Mouse (Mus musculus) macrophage (primary cell): ENCODE measurements around the gene Gpr176. TPM values are rescaled to one million over a fixed set of nuclear protein-coding genes. Genes with fewer than 3 reads are reported as not detected.

Experiments
- H3K27ac ChIP-seq: fragments of 350-480 bp; formaldehyde crosslinking; 2 replicates; pipeline ENCODE4 v1.9.0; 2021
- H3K36me3 ChIP-seq: fragments of 350-480 bp; formaldehyde crosslinking; 2 replicates; pipeline ENCODE4 v1.9.0; 2021; ENCODE audit errors: inconsistent target
- H3K4me3 ChIP-seq: fragments of 350-480 bp; formaldehyde crosslinking; 2 replicates; pipeline ENCODE4 v1.9.0; 2021; ENCODE audit errors: inconsistent target
- H3K79me2 ChIP-seq: fragments of 350-480 bp; formaldehyde crosslinking; 2 replicates; pipeline ENCODE4 v1.9.0; 2021; ENCODE audit errors: inconsistent target
- WGBS: methylation state at CpG from one replicate; pipeline ENCODE4 v1.1.7; 2026; ENCODE audit warnings: inconsistent platforms; ENCODE audit not compliant: missing documents; 5-methylcytosine and 5-hydroxymethylcytosine counted together
- polyA plus RNA-seq: library from polyadenylated mRNA; stranded (reverse); fragments of 250-400 nt; gene quantifications from 3 replicates; pipeline ENCODE4 v1.2.4, GENCODE M21; 2018; ENCODE audit warnings: inconsistent platforms

The Gpr176 gene
- polyA plus RNA-seq, 1 experiment from 2014 or later, result 3.5 TPM

DNA sequence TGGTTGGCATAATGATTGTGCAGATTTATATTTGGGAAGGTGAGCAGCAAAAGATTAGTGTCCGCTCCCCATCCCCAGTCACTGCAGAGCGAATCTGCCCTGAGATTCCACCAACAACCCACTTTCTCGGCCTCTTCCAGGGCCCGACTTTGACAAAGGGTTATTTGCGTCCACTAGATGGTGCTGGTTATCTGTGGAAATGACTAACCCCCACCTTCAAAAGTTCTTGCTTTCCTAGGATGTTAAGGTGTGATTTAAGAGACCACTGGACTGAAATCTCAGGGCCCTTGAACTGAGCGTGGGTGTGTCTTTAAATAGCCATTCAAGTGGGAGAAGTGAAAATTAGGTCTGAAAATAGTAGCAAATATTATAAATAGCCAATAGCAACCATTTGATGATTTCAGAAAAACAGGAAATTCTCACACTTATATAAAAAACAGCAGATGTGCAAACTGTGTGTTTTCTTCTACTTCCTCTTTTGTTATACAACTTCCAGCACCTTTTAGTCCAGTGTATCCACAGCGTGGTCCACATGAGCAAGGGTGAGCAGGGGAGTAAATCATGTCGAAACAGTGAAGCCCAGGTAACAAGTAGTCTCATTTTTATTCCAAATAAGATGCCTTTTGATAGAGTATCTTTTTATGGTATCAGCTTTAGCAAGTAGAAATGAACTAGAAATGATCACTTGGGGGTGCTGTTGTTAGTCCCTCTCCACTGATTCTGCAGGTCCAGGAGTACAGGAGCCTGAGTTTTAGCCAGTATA lies 109.9 kb downstream of the Gpr176 start:
- Histone ChIP-seq H3K36me3 (no peaks in the 10 kb centered on the region), H3K4me3 (no peak overlapping the region), H3K27ac (peak overlapping the region; percentile 75), H3K79me2 (no peaks in the 10 kb centered on the region)
- 4% methylated on average over 8 of the region's 8 CpGs for WGBS

- Histone ChIP-seq H3K36me3 (no peaks in the 10 kb centered on the region), H3K27ac (no peak overlapping the region)
- 53% methylated on average over 8 of the region's 8 CpGs for WGBS
Observed at GRCm38 (mm10) chr2:118262673-118263072, 110.5 kb downstream of the Gpr176 start.

DNA sequence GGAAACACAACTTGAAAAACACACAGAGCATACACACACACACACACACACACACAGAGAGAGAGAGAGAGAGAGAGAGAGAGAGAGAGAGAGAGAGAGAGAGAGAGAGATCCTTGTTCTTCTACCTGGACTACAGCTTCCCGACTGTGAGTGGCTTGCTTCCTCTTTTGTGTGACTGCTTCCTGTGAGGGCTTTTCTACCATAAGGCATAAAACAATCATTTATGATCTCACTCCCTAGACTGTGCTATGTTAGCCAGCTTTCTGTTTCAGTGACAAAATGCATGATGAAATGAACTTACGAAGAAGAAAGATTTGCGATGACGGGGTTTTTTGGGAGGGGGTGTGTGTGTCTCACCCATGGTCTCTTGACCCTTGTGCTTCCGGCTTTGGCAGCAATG lies 113.5 kb downstream of the Gpr176 start:
- H3K4me3 ChIP-seq, result no peak overlapping the region
- 44% methylated on average over 4 of the region's 5 CpGs for WGBS

More at GRCm38 (mm10) chr2:118262673-118263072, 110.5 kb downstream of the Gpr176 start:
- Histone ChIP-seq H3K4me3 (no peak overlapping the region), H3K79me2 (no peaks in the 10 kb centered on the region)

DNA sequence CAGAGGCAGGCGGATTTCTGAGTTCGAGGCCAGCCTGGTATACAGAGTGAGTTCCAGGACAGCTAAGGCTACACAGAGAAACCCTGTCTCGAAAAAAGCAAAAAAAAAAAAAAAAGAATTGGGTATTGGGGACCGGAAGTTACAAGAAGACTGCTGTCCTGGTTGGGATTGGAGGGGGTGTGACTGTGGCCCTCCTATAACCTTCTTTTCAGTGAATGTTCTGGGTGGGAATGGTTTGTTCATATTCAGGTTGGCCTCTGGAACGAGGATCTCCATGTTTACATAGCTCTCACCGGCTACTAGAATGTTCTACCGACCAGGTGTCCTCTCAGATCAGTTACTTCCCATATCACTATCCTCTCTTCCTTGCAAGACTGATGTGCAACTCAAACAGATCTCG lies 116.1 kb downstream of the Gpr176 start:
- Histone ChIP-seq H3K36me3 (no peaks in the 10 kb centered on the region), H3K4me3 (peak overlapping the region; percentile 43), H3K27ac (no peak overlapping the region), H3K79me2 (no peaks in the 10 kb centered on the region)
- WGBS, result 76% methylated on average over 7 of the region's 8 CpGs

More for the DNA sequence above, 113.5 kb downstream of the Gpr176 start:
- peak overlapping the region; percentile 33; the same call in 1 of the 2 replicates for H3K27ac ChIP-seq
- H3K36me3 ChIP-seq, result no peaks in the 10 kb centered on the region
- no peaks in the 10 kb centered on the region for H3K79me2 ChIP-seq

- H3K27ac ChIP-seq, result no peak within 1 kb of the TSS
- H3K79me2 ChIP-seq, result no peaks in the 10 kb centered on the region
- peak within 1 kb of the TSS; percentile 43 for H3K4me3 ChIP-seq
- 3% methylated on average over 24 of the region's 25 CpGs for WGBS
- no peaks in the 10 kb centered on the region for H3K36me3 ChIP-seq
Observed at GRCm38 (mm10) chr2:118256621-118257053, 116.6 kb downstream of the Gpr176 start, which contains the start of gene Fsip1. TSS of gene Fsip1 (minus strand) at chr2:118256966.

DNA sequence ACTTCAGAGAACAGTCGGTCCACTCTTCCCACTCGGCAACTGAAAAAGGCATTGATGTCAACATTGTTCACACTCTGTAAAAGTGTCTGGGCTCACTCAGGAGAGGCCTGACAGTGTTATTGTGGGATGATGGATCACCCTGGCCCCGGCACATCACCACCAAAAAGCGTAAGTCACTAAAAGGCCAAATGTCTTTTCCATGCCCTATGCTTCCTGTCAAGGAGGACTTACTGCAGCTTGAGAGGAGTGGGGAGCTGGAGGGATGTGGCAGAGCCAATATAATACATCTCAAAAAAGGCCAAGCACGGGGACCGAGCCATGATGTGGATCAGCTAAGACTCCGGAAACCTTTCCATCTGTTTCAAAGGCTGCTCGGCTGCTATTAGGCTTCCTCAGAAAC lies 118.7 kb downstream of the Gpr176 start:
- 83% methylated on average over 8 of the region's 8 CpGs for WGBS
- H3K79me2 ChIP-seq, result no peaks in the 10 kb centered on the region
- H3K4me3 ChIP-seq, result no peak overlapping the region
- H3K36me3 ChIP-seq, result no peaks in the 10 kb centered on the region
- H3K27ac ChIP-seq, result no peak overlapping the region

DNA sequence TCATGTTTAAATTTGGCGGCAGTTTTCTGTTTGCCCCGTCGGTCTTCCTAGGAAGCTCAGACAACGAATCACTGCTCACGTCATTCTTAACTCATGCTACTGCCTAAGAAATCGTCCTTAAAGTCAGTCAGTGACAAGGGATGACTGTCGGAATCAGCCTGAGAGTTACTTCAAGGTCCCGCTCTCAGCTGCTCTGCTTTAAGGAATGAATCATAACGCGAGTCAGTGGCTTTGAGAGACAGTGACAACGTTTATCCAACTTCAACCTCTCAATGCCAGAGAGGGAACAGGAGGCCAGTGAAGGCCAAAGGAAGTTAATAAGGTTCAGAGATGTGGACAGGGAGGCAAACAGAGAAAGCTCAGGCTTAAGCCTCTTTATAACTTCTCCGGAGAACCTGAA lies 124.3 kb downstream of the Gpr176 start:
- Histone ChIP-seq H3K4me3 (no peak overlapping the region), H3K79me2 (no peaks in the 10 kb centered on the region), H3K36me3 (no peaks in the 10 kb centered on the region), H3K27ac (no peak overlapping the region)
- 78% methylated on average over 11 of the region's 12 CpGs for WGBS

GRCm38 (mm10) chr2:118248016-118248415 lies 125.2 kb downstream of the Gpr176 start:
- WGBS, result 47% methylated on average over 1 of the region's 2 CpGs

DNA sequence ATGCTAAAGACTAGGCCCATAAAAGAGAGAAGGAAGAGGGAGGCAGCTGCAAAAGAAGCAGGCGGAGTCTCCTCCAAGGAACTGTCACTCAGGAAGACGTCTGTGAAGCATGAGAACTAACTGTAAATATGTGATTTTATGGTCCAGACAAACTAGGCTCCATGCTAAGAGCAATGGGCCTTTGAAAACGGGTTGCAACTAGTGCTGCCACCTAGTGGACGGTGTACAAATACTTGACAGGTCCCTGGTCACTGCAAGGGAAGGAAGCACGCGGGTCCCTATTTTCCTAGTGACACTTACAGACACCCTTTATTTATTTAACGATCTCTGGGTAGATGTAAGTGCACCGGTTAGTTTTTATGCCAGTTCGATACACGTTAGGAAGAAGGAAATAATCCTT lies 127.3 kb downstream of the Gpr176 start:
- no peak overlapping the region for H3K27ac ChIP-seq
- H3K36me3 ChIP-seq, result no peaks in the 10 kb centered on the region
- no peaks in the 10 kb centered on the region for H3K79me2 ChIP-seq
- H3K4me3 ChIP-seq, result no peak overlapping the region
- WGBS, result 10% methylated on average over 10 of the region's 10 CpGs

More at GRCm38 (mm10) chr2:118248016-118248415, 125.2 kb downstream of the Gpr176 start:
- Histone ChIP-seq H3K36me3 (no peaks in the 10 kb centered on the region), H3K4me3 (no peak overlapping the region), H3K79me2 (no peaks in the 10 kb centered on the region), H3K27ac (no peak overlapping the region)

GRCm38 (mm10) chr2:118236196-118236595 lies 137.0 kb downstream of the Gpr176 start:
- Histone ChIP-seq H3K4me3 (no peak overlapping the region), H3K27ac (no peak overlapping the region), H3K36me3 (no peaks in the 10 kb centered on the region), H3K79me2 (no peaks in the 10 kb centered on the region)
- WGBS, result 92% methylated on average over 7 of the region's 7 CpGs

DNA sequence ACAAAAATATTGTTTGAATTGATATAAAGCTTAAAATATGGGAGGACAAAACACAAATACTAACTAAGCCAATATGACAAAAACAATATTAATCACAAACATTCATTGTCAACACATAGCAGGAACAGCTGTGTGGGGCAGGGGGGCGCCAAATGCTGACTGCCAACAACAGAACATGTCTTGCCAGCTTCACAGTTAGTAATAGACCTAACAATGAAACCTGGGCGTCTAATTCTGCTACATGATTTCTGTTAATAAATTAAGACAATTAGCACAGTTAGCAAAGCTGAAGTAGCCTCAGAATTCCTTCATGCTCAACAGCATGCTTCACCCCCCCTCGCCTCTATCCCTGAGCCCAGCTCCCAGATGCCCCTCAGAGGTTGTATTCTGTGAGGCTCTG lies 137.6 kb downstream of the Gpr176 start:
- Histone ChIP-seq H3K4me3 (no peak overlapping the region), H3K27ac (no peak overlapping the region), H3K36me3 (no peaks in the 10 kb centered on the region), H3K79me2 (no peaks in the 10 kb centered on the region)
- WGBS, result 89% methylated on average over 3 of the region's 3 CpGs

GRCm38 (mm10) chr2:118230544-118230943 lies 142.7 kb downstream of the Gpr176 start:
- Histone ChIP-seq H3K79me2 (no peaks in the 10 kb centered on the region), H3K27ac (no peak overlapping the region), H3K4me3 (no peak overlapping the region), H3K36me3 (no peaks in the 10 kb centered on the region)
- whole genome bisulfite sequencing, result 97% methylated on average over 3 of the region's 3 CpGs

DNA sequence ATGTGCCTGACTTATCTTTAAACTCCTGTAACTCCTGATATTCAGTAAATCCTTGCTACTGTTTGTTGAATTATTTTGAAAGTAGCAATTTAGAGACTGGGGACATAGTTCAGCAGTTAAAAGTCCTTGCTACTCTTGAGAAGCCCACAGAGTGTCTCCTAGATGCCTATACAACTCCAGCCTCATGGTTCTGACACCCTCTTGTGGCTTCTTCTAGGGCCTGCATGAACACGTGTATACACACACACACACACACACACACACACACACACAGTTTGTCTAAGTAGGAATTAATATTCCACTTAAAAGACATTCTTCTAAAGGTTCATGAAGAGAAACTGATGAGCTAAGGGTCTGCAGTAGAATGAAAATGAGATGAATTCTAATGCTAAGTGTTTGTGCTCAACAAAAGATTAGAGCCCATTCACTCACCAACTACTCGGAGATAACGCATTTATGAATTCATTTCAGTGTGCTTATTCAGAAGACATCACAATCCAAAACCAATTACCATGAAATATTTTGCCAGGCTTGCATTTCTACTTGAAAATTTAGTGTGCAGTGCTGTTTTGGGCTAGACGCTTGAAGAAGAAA lies 144.6 kb downstream of the Gpr176 start:
- H3K4me3 ChIP-seq, result no peak overlapping the region
- no peaks in the 10 kb centered on the region for H3K79me2 ChIP-seq
- H3K27ac ChIP-seq, result no peak overlapping the region
- 93% methylated on average over 4 of the region's 4 CpGs for WGBS
- H3K36me3 ChIP-seq, result no peaks in the 10 kb centered on the region
